Mouse (Mus musculus) forebrain, embryonic 14.5 days (tissue): Measurements from ENCODE around the gene Slc25a33. TPM values are rescaled to one million over a fixed set of nuclear protein-coding genes. Genes with fewer than 3 reads are reported as not detected.

Source experiments
- ATAC-seq: fragments of 200-750 bp; cut with Nextera tagmentation; 2 replicates; pipeline ENCODE4 v1.8.0; 2017; ENCODE audit warnings: mild to moderate bottlenecking, moderate library complexity
- DNase-seq: peaks from one replicate; pipeline ENCODE4 v3.0.0-alpha.2; 2015; ENCODE audit warnings: low spot score
- H3K27ac ChIP-seq: fragments of 300-500 bp; sonication (generic); 2 replicates; pipeline ENCODE4 v1.5.1; 2014; ENCODE audit warnings: low read depth, mild to moderate bottlenecking, control low read depth, low read length, moderate library complexity
- H3K27me3 ChIP-seq: fragments of 300-500 bp; sonication (generic); replicated peaks from 2 replicates; pipeline ENCODE4 v1.6.1; 2014; ENCODE audit warnings: low read length, control low read depth, mixed read lengths; ENCODE audit not compliant: control insufficient read depth, insufficient read depth
- H3K36me3 ChIP-seq: fragments of 300-500 bp; sonication (generic); 2 replicates; pipeline ENCODE4 v1.6.1; 2014; ENCODE audit warnings: low read length, control low read depth; ENCODE audit not compliant: control insufficient read depth, insufficient read depth
- H3K4me1 ChIP-seq: fragments of 300-500 bp; sonication (generic); 2 replicates; pipeline ENCODE4 v1.6.1; 2014; ENCODE audit warnings: antibody characterized with exemption, low read length, control low read depth; ENCODE audit not compliant: control insufficient read depth, insufficient read depth
- H3K4me2 ChIP-seq: fragments of 300-500 bp; sonication (generic); 2 replicates; pipeline ENCODE4 v1.6.1; 2014; ENCODE audit warnings: mild to moderate bottlenecking, control low read depth, low read length
- H3K4me3 ChIP-seq: fragments of 300-500 bp; sonication (generic); 2 replicates; pipeline ENCODE4 v1.5.1; 2014; ENCODE audit warnings: low read depth, low read length, control low read depth
- H3K9ac ChIP-seq: fragments of 300-500 bp; sonication (generic); 2 replicates; pipeline ENCODE4 v1.6.1; 2014; ENCODE audit warnings: mild to moderate bottlenecking, low read length, control low read depth, moderate library complexity
- H3K9me3 ChIP-seq: fragments of 300-500 bp; sonication (generic); replicated peaks from 2 replicates; pipeline ENCODE4 v1.6.1; 2016; ENCODE audit warnings: low read length, control low read depth, mixed read lengths; ENCODE audit not compliant: control insufficient read depth
- WGBS: fragments of 180-500 bp; shearing (Covaris S2); extraction: QIAGEN DNeasy Blood & Tissue Kit; methylation state at CpG from one replicate; pipeline ENCODE4 v1.1.7; 2014; 5-methylcytosine and 5-hydroxymethylcytosine counted together
- polyA plus RNA-seq: library from polyadenylated mRNA; unstranded; fragments of >200 nt; fragmentation: Nextera tagmentation; extraction: Ambion mirVana; gene quantifications from 2 replicates; pipeline ENCODE4 v1.2.1, GENCODE M21; 2014

The Slc25a33 gene
- polyA plus RNA-seq, 1 experiment from 2014 or later = 20.4 TPM

DNA sequence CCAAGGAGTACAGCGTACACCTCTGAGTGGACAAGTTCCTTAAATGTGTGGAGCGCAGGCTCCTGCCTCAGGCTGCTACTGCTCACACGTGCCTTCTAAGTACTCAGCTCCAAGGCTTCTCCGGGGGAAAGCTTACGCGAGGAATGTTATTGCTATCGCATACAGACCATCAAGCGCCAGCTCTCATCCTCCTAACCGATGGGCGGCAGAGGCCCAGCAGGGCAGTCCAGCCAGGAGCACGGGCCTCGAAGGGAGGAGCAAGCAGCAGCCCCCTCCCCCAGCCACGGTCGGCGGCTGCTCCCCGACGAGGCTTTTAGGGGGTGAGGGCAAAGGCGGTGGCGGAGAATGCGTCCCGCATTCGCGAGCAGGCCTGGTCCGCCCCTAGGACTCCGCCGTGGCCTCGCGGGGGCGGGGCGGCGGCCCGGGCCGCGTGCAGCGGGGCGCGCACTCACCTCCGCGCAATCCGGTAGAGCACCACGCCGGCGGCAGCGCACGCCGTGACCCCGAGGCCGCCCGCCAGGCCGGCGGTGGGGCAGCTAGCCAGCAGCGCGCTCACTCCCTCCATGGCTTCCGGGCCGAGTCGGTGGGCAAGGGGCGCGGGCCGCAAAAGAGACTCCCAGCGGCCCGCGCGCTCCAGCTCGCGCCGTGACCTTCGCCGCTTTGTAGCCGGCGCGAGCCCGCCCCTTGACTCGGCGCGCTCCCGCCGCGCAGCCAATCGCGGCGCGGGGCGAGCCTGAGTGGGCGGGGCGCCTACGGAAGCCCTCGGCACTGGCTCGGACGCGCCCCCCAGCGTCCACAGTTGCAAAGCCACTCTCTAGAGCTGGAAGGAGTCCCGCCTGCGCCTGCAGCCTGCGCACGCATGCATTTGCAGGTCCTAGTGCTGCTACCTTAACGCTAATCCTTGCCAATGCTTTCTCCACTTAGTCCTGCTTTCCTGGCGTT, 36.4 kb downstream of the Slc25a33 start, which contains the start of gene Tmem201:
TSS of gene Tmem201 (minus strand) at position 662 of the 942 bp plus-strand sequence.
- peaks cover 36% of the 10 kb centered on the region for H3K4me1 ChIP-seq
- under 1% methylated on average over 96 of the region's 97 CpGs for WGBS
- no peaks in the 10 kb centered on the region for H3K9me3 ChIP-seq
- H3K4me2 ChIP-seq = peak within 1 kb of the TSS; percentile 98
- H3K9ac ChIP-seq = peak within 1 kb of the TSS; percentile 87
- H3K4me3 ChIP-seq = peak within 1 kb of the TSS; percentile 84
- peaks cover 11% of the 10 kb centered on the region; the same call in 1 of the 2 replicates for H3K36me3 ChIP-seq
- H3K27ac ChIP-seq = peak within 1 kb of the TSS; percentile 71
- DNase-seq (peak; percentile 97), ATAC-seq (peak; percentile 91)
- H3K27me3 ChIP-seq = no peaks in the 10 kb centered on the region

DNA sequence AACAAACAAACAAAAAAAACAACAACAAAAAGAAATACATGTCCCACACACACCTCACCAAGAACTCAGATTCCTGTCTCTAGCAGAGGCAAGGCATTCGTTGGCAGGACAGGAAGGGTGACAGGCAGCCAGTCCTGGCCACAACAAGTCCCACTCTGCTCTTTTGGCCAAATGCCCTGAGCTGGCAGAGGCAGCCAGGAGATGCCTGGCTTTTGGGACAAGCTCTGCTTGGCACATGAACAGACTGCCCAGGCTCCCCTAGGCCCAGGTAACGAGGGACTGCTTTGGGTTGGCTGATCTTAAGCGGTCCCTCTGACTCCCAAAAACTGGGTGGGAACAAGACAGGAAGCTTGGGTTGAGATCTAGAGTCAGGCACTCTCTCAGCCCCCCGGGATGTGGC, 37.5 kb downstream of the Slc25a33 start:
- Histone ChIP-seq H3K4me3 (peak overlapping the region; percentile 84), H3K27me3 (no peaks in the 10 kb centered on the region), H3K9ac (peak overlapping the region; percentile 87), H3K36me3 (peaks cover 11% of the 10 kb centered on the region), H3K27ac (no peak overlapping the region), H3K4me1 (peaks cover 36% of the 10 kb centered on the region), H3K4me2 (peak overlapping the region; percentile 98), H3K9me3 (no peaks in the 10 kb centered on the region)
- ATAC-seq (no peak), DNase-seq (peak; percentile 72)
- 30% methylated on average over 4 of the region's 4 CpGs for WGBS

DNA sequence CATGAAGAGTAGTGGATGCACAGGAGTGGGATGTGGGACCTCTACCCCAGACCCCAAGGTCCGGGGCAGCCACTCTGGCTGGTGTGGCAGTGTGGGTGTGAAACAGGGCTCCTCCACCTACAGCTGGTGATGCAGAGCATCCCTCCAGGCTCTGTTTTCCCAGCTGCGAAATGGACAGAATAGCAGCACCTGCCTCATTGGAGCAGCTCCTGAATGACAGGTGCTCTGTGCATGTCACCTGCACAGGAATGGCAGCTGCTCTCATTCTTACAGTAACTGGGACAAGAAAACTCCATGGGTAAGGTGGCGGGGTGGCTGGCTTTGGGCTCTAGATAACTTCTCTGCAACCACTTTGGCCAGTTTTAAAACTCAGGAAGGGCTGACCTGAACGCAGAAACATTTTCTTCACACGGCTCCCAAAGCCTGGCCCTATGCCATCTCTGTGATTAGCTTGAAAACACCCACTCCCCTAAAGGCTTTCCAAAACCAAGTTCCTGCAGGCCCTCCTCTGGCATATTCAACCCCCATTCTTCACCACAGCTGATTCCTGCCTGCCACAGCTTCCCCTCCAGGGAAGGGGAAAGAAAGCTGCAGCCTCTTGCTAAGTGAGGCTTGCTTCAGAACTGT, 38.3 kb downstream of the Slc25a33 start:
- WGBS = 73% methylated on average over 5 of the region's 5 CpGs

DNA sequence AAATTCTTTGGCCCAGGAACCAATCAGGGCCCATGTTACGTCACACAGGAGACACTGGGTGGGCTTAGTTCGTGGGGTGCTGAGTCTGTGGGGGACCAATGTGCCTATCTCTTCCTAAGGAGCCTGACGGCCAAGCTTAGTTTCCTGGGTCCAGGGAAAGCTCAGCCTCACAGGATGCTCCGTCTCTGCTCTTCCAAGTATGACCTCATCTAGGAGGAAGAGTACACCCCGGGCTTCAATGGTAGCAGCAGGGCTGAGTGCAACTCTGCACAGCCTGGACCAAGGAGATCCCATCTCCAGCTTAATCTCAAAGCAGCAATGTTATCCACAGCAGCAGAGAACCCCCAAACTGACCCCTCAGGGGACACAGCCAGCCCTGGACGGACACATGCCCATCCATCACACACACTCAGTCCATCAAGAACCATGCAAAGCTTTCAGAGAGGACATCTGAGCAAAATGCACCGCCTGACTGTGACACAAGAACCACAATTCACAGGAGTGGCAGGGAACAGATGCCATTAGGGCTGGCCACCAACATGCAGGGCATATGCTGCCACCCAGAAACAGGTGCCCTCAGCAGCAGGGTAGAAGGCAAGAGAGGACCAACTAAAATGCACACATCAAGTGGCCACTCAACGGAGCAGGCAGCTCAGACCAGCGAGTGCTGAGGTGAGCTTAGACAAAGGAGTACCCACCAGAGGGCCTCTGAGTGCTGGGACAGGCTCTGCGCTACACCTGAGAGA, 39.2 kb downstream of the Slc25a33 start:
- 83% methylated on average over 10 of the region's 10 CpGs for WGBS

More for the DNA sequence above, 38.3 kb downstream of the Slc25a33 start:
- Histone ChIP-seq H3K9me3 (no peaks in the 10 kb centered on the region), H3K4me3 (no peak overlapping the region), H3K9ac (peak overlapping the region; percentile 87), H3K4me1 (peaks cover 36% of the 10 kb centered on the region), H3K4me2 (peak overlapping the region; percentile 98), H3K27ac (peak overlapping the region; percentile 29; the same call in 1 of the 2 replicates), H3K27me3 (no peaks in the 10 kb centered on the region), H3K36me3 (peaks cover 16% of the 10 kb centered on the region)
- DNase-seq (no peak), ATAC-seq (no peak)

DNA sequence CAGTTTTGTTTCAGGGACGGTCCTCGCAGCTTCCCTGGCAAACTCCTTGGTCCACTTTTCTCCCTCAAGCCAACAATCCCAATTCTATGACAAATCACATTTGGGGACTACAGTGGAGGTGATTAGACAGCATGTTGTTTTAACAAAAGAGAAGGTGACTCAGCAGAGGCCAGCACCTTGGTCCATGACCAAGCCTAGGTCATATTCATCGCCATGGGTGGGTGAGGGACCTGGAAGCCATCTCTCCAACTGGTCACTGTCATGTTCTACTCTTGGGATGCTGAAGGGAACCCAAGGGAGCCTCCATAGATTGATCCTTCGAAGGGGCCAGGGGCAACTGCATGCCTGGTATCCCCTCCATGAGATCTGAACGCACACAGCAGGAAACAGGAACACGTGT, 39.8 kb downstream of the Slc25a33 start:
- ATAC-seq = no peak
- WGBS = 83% methylated on average over 6 of the region's 6 CpGs
- no peaks in the 10 kb centered on the region for H3K27me3 ChIP-seq
- peaks cover 29% of the 10 kb centered on the region for H3K36me3 ChIP-seq
- no peak overlapping the region for H3K4me2 ChIP-seq
- H3K4me1 ChIP-seq = peaks cover 36% of the 10 kb centered on the region
- peak overlapping the region; percentile 69; the same call in 1 of the 2 replicates for H3K27ac ChIP-seq
- no peak overlapping the region for H3K4me3 ChIP-seq
- 0 out of 2 replicates have a peak overlapping the region, but pooled peaks have one; percentile 29 for H3K9ac ChIP-seq
- no peak for DNase-seq
- no peaks in the 10 kb centered on the region for H3K9me3 ChIP-seq

More for the DNA sequence above, 39.2 kb downstream of the Slc25a33 start:
- Histone ChIP-seq H3K4me3 (no peak overlapping the region), H3K27ac (peak overlapping the region; percentile 69; the same call in 1 of the 2 replicates), H3K9ac (peak overlapping the region; percentile 29), H3K36me3 (peaks cover 22% of the 10 kb centered on the region), H3K4me1 (peaks cover 36% of the 10 kb centered on the region), H3K9me3 (no peaks in the 10 kb centered on the region), H3K27me3 (no peaks in the 10 kb centered on the region), H3K4me2 (0 out of 2 replicates have a peak overlapping the region, but pooled peaks have one; percentile 7)
- DNase-seq (no peak), ATAC-seq (no peak)

DNA sequence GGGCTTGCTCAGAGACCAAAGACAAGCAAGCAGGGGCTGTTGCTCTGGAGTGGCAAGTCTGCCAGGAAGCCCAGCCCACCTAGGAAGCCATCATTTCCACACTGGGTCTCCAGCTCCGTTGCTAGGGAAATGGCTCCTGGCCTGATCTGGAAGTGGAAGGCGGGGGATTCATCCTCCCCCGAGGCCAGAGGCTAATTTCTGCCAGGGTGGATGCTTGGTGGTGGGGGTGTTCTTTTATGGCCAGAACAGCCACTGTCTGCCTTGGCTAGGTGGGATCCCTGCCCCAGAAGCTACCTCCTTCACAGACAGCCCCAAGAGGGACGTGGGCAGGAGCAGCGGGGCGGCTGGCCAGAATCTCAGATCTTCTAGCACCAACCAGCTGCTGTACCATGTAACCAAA, 40.3 kb downstream of the Slc25a33 start:
- ATAC-seq (no peak), DNase-seq (peak; percentile 62)
- Histone ChIP-seq H3K4me3 (no peak overlapping the region), H3K9ac (peak overlapping the region; percentile 29; the same call in 1 of the 2 replicates), H3K4me1 (peaks cover 36% of the 10 kb centered on the region), H3K27me3 (no peaks in the 10 kb centered on the region), H3K27ac (peak overlapping the region; percentile 69; the same call in 1 of the 2 replicates), H3K4me2 (peak overlapping the region; percentile 10), H3K36me3 (peaks cover 34% of the 10 kb centered on the region), H3K9me3 (no peaks in the 10 kb centered on the region)
- 51% methylated on average over 6 of the region's 6 CpGs for WGBS

DNA sequence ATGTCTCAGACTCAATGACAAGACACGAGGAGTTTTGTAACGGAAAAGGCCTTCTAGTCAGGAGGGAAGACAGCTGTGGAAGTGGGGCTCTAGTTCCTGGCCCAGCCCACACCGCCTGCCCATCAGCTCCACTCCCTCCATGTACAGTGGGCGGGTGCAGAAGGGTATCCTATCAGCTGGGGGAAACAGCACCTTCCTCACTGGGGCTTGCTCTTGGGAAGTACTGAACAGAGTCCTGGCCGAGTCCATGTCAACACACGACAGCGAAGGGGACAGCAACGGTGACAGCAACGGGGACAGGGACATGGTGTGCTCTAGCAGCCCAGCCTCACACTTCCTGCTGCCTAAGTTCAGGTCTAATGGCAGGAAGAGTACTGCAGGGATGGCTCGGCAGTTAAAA, 41.3 kb downstream of the Slc25a33 start:
- no peak for ATAC-seq
- peaks cover 36% of the 10 kb centered on the region for H3K4me1 ChIP-seq
- H3K27me3 ChIP-seq = no peaks in the 10 kb centered on the region
- no peak for DNase-seq
- peaks cover 40% of the 10 kb centered on the region for H3K36me3 ChIP-seq
- WGBS = 83% methylated on average over 10 of the region's 10 CpGs
- no peak overlapping the region for H3K9ac ChIP-seq
- no peaks in the 10 kb centered on the region for H3K9me3 ChIP-seq
- no peak overlapping the region for H3K4me3 ChIP-seq
- no peak overlapping the region for H3K27ac ChIP-seq
- H3K4me2 ChIP-seq = no peak overlapping the region

DNA sequence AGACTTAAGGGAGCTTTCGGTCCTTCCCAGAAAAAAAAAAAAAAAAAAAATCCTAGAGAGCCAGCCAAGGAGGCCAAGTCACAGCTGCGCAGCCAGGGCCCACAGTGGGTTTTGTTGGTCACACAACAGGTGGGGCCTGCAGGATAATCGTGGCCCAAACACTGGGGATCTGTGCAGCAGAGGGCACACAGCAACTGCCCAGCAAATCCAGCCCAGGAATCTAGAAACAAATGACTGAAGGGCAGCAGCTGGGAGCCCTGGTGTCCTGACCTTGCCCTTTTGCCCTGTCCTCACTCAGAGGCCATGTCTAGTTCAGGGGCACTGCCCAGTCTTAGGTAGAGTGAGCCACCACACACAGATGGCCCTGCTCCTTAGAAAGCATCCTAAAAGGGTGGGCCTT, 41.8 kb downstream of the Slc25a33 start:
- Histone ChIP-seq H3K36me3 (peaks cover 45% of the 10 kb centered on the region), H3K4me1 (peaks cover 36% of the 10 kb centered on the region), H3K9me3 (no peaks in the 10 kb centered on the region), H3K4me3 (no peak overlapping the region), H3K27ac (no peak overlapping the region), H3K4me2 (no peak overlapping the region), H3K9ac (no peak overlapping the region), H3K27me3 (no peaks in the 10 kb centered on the region)
- ATAC-seq (no peak), DNase-seq (no peak)
- WGBS = 89% methylated on average over 3 of the region's 3 CpGs
